Mouse (Mus musculus) lung, postnatal 25 days (tissue): ENCODE results near the gene Palld.

ENCODE experiments used
- DNase-seq: peaks from one replicate; pipeline ENCODE4 v3.0.0; 2022; ENCODE audit warnings: low spot score

The Palld gene

GRCm38 (mm10) chr8:61775936-61776335 is 126.6 kb downstream of the Palld start:
- no peak for DNase-seq

GRCm38 (mm10) chr8:61774161-61774560 is 128.3 kb downstream of the Palld start:
- no peak for DNase-seq

- no peak for DNase-seq
These were observed 128.8 kb downstream of the Palld start for GRCm38 (mm10) chr8:61773595-61774088.

- DNase-seq: no peak
These were observed 131.2 kb downstream of the Palld start for GRCm38 (mm10) chr8:61771328-61771727.

- DNase-seq: no peak
These were observed 133.1 kb downstream of the Palld start for GRCm38 (mm10) chr8:61769340-61769879.

GRCm38 (mm10) chr8:61760190-61760578 is 142.3 kb downstream of the Palld start:
- DNase-seq: no peak

- DNase-seq: no peak
These were observed 142.9 kb downstream of the Palld start for GRCm38 (mm10) chr8:61759327-61760189.

- no peak for DNase-seq
These were observed 143.7 kb downstream of the Palld start for GRCm38 (mm10) chr8:61758686-61759326.

- DNase-seq: no peak
These were observed 145.2 kb downstream of the Palld start for GRCm38 (mm10) chr8:61756971-61757965.

GRCm38 (mm10) chr8:61755186-61755585 is 147.3 kb downstream of the Palld start:
- no peak for DNase-seq

- no peak for DNase-seq
These were observed 155.4 kb downstream of the Palld start for GRCm38 (mm10) chr8:61747070-61747469.

GRCm38 (mm10) chr8:61745181-61745980 is 157.1 kb downstream of the Palld start:
- DNase-seq: no peak

GRCm38 (mm10) chr8:61743764-61744562 is 158.5 kb downstream of the Palld start:
- no peak for DNase-seq

GRCm38 (mm10) chr8:61737465-61737864 is 165.0 kb downstream of the Palld start:
- no peak for DNase-seq

GRCm38 (mm10) chr8:61736739-61737243 is 165.7 kb downstream of the Palld start:
- DNase-seq: no peak

GRCm38 (mm10) chr8:61736117-61736516 is 166.4 kb downstream of the Palld start:
- no peak for DNase-seq

GRCm38 (mm10) chr8:61734164-61734563 is 168.3 kb downstream of the Palld start:
- DNase-seq: no peak

- DNase-seq: no peak
These were observed 170.3 kb downstream of the Palld start for GRCm38 (mm10) chr8:61732184-61732583.

- DNase-seq: no peak
These were observed 171.0 kb downstream of the Palld start for GRCm38 (mm10) chr8:61731306-61732088.
